Mouse (Mus musculus): ENCODE measurements at regions not wholly inside any gene's neighbourhood (a gene's known extent, or its start where the extent isn't known, plus 50 kb on each side); places are given as distances from the start of the nearest gene placed in this dataset.

- no peak for TF ChIP-seq POLR2A (IDR thresholded peaks at IDR 0.05; ENCODE audit: extremely low read depth, insufficient read depth, low read length)
- TF ChIP-seq CTCF (IDR thresholded peaks at IDR 0.05; ENCODE audit: low read depth, low read length), result no peak
Observed at GRCm38 (mm10) chr4:84070089-84070488, 544.7 kb downstream of the Ccdc171 start.

All from liver, adult 2 months (tissue).